Mouse (Mus musculus): Measurements from ENCODE around the gene Fam107a.

GRCm38 (mm10) chr14:8256881-8257280 lies 60.9 kb downstream of the Fam107a start:
- TF ChIP-seq CEBPB (IDR thresholded peaks at IDR 0.05; ENCODE audit: insufficient read depth, poor library complexity, severe bottlenecking) = no peak
- no peak for TF ChIP-seq USF1 (IDR thresholded peaks at IDR 0.05; ENCODE audit: low read depth)
- TF ChIP-seq POLR2A (IDR thresholded peaks at IDR 0.05; ENCODE audit: insufficient read length, low read depth) = no peak
- no peak for TF ChIP-seq TCF12 (IDR thresholded peaks at IDR 0.05; ENCODE audit: insufficient read depth, poor library complexity, severe bottlenecking)
- no peak for TF ChIP-seq MAX (IDR thresholded peaks at IDR 0.05; ENCODE audit: low read depth)
- no peak for TF ChIP-seq MYOD1 (IDR thresholded peaks at IDR 0.05; ENCODE audit: control insufficient read depth in 1 of 3, insufficient read length in 2 of 3, low read depth in 2 of 3)
- no peak for TF ChIP-seq E2F4 (IDR thresholded peaks at IDR 0.05; ENCODE audit: insufficient read depth)
- no peak for TF ChIP-seq MYOG (IDR thresholded peaks at IDR 0.05; ENCODE audit: control insufficient read depth in 1 of 3, insufficient read depth in 1 of 3, insufficient read length in 2 of 3, low read depth in 2 of 3)
- no peak for TF ChIP-seq POLR2AphosphoS2 (IDR thresholded peaks at IDR 0.05; ENCODE audit: insufficient read length, low read depth)
- TF ChIP-seq SRF (IDR thresholded peaks at IDR 0.05; ENCODE audit: control insufficient read depth, insufficient read length, low read depth) = no peak

Measured in myocyte (in vitro differentiated cells).